Mouse (Mus musculus) left cerebral cortex, postnatal 25 days (tissue): ENCODE measurements around the gene Dqx1. TPM values are rescaled to one million over a fixed set of nuclear protein-coding genes. Genes with fewer than 3 reads are reported as not detected.

Source experiments
- DNase-seq, 2 experiments: peaks; one replicate each; pipeline ENCODE4 v3.0.0; 2022; ENCODE audit warnings: low spot score in 2 of 2, mixed read lengths in 1 of 2
- intact Hi-C: fragments of 180-260 bp; cut with DNase I; formaldehyde crosslinking; loops from one replicate; pipeline ENCODE4 v1.15.1; 2025
- total RNA-seq, 2 experiments: library from RNA; stranded (reverse); gene quantifications; 2 replicates each; pipeline ENCODE4 v1.2.3; 2021

Dqx1 gene
- under 1 TPM; 0.25 to 0.99 TPM for total RNA-seq

DNA sequence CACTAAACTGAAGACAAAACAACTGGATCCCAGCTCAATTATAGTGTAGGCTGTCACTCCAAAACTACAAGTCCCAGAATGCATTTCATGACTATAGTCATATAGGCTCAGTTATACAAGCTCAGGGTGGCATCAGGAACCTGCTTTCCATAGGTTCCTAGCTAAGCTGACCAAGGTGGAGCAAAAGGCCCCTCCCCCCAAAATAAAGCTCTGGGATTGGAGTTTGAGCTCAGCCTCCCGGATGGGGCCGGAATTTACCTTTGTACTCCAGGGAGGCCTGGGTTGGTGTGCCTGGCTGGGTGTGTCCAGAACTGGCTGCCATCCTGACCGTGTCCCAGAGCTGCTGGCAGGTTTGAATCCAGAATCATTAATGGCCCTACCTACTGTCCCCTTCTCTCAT lies at the start of gene Dqx1:
Dqx1 (plus strand) TSS at position 55 of the 400 bp plus-strand sequence.
- intact Hi-C loops = no loop called here
- DNase-seq = peak in 1 of 2 experiments; percentile 51

DNA sequence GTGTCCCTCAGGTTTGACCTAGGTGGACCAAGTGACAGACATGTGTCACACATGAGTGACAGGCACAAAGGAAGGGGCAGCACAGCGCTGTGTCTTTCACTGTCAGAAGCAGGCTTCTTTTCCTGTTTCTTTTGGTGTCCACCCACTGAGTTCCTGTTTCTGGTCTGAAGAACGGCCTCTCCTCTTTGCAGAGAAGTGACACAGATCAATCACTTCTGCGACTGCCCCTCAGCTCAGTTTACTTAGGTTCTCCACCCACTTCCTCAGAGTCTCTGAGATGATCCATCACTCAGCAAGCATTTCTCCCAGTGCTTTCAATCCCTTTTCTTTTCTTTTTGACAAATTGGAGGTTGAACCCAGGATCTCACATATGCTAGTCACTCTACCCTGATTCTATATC lies 49.0 kb upstream of the Dqx1 start:
- intact Hi-C loops = no loop called here
- no peak for DNase-seq

DNA sequence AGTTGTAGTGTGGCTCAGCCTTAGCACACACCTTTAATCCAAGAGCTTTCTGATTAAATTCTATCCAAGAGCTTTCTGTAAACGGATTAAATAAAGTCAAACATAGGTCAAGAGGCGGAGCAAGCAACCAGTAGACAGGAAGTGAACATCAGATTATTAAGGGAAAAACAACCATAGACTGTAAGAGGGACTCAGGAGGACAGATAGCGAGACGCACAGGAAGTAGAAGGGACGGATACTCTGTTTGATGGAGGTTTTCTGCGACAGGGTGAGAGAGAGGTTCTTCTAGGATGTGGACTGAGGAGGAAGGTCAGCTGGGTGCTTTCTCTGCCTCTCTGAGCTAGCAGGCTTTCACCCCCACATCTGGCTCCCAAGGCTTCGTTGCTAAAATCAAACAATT lies 47.6 kb upstream of the Dqx1 start:
- DNase-seq = no peak
- intact Hi-C loops = no loop called here

DNA sequence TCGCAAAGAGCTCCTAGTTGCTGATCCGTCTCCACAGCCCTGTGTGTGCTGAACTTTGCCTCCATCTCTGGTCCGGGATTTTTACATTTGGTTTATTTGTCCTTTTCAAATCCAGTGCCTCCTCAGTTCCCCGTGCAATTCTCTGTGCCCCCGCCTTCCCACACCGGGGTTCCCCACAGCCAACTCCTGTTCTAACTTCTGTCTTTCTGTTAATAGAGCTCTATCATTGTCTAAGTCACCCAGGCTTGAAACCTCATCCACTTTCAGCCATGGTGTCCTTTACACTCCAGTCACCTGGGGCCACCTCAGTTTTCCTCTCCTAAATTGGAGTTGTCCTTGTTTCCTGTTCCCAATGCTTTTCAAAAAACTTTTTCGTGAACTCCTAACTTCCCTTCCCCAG lies 46.4 kb upstream of the Dqx1 start:
- no peak for DNase-seq
- intact Hi-C loops = no loop called here

DNA sequence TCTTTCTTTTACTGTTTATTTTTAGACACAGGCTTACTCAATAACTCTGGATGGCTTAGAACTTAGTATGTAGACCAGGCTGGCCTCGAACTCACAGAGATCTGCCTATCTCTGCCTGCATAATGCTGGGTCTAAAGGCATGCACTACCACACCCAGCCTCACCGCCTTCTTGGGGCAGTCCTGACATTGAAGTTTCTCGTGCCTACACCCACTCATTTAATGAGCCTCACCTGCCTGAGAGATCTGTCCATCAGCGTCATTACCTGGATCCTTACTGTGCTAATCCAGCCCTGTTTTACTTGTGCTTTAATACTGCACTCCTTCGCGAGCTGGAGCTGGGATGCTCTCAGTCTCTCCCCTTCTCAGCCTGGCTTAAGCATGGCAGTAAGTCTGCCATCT lies 45.9 kb upstream of the Dqx1 start:
- intact Hi-C loops = no loop called here
- DNase-seq = no peak

DNA sequence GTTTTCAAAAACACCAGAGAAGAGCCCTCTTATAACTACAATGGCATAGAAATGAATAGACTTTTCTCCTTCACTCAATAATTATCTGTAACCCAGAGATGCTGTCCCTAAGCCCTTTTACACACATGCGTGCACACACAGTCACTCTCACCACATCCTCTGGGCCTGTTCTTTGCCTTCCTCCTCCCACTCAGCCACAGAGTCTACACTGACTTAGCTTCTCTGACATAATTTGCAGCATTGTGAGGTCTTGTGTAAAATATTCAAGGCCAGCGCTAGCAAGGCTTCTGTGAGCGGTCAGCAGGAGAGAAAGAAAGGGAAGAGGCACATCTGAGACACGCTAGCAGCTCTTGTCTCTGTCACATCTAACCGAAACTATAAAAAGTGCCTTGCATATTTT lies 44.2 kb upstream of the Dqx1 start:
- no peak for DNase-seq
- intact Hi-C loops = no loop called here

DNA sequence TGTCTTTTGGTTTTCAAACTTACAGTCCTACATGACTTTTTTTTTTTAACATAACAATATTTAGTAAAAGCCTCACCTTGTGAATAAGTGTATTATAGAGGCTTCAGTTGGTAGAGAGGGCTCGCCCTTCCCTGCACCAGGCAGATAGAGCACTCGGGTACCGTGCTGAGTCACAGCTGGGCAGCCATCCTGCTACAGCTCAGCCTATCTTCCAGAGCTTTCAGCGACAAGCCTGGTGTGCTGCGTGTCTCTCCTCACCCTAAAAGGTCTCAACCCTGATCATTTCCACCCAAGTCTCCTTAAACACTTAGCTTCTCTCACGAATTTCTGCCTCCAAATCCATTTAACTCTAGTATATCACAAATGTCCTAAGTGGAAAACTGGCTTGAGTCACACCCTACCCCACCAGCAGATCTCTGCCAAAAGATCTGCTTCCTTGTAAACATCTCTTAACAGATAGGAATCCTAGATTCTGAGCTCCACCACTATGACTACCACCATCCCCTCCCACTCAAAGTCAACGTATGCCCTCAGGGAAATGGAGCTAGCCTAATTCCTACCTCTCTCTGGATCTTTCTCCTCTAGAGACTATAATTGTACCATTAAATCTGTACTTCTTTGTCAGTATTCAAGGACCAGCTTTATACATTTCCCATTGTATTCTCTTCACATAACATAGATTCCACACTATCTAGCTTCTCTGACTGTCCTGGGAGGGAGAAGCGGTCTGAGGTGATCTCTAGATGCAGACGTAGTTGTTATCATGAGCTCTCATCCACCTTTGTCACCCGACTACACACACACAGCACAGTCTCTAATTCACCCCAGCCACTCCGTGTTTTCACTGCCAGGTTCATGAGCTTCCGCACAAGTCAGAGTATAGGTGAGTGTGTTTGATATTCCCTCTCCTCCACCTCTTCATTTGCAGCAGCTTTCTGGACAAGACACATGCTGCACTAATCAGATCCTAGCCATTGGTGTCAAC lies 42.9 kb upstream of the Dqx1 start:
- DNase-seq = no peak
- intact Hi-C loops = no loop called here

DNA sequence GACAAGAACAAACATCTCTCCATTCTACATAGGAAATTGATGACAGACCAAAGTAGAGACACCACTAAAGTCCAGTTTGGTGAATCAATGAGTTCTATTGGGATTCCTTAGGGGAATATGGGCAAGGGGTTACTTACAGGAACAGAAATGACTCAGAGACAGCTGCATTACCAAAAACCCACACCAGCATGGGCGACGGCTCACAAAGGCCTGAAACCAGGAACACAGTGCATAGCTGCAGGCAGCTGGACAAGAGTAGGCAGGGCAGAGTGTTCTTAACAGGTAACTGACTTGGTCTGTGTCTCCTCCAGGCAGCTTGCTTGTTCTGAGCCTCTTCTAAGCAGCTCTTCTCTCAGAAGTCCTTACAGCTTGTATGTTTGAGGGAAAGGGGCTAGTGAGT lies 41.9 kb upstream of the Dqx1 start:
- intact Hi-C loops = no loop called here

DNA sequence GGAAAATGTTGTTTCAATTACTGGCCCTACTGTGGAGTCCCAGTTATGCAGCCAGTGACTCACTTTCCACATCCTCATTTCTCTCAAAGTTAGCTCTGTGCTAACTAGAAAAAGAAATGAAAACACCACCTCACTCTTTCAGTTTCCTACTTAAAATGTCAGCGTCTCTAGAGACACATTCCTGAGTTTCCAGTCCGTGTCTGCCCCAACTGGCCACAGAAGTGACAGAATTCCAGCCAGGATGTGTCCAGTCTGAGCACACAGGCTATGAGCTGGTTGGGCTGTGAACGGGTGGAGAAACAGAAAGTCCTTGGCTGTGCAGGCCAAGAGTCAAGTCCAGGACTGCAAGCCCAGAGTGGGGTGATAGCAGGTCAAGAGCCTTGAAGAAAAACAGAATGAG lies 40.5 kb upstream of the Dqx1 start:
- DNase-seq = peak in 1 of 2 experiments; percentile 8
- intact Hi-C loops = no loop called here

More for the DNA sequence above, 41.9 kb upstream of the Dqx1 start:
- no peak for DNase-seq

DNA sequence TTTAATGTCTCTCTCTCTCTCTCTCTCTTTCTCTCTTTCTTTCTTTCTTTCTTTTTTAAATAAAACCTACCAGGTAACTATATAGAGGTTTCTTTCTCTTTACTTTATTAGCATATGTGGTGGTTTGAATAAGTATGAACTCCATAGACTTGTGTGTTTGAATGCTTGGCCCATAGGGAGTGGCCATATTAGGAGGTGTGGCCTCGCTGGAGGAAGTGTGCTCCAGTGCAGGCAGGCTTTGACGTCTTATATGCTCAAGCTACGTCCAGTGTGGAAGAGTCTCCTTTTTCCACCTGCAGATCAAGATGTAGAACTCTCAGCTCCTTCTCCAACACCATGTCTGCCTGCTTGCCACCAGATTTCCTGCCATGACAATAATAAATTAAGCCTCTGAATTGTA lies 38.6 kb upstream of the Dqx1 start:
- intact Hi-C loops = no loop called here
- DNase-seq = no peak

DNA sequence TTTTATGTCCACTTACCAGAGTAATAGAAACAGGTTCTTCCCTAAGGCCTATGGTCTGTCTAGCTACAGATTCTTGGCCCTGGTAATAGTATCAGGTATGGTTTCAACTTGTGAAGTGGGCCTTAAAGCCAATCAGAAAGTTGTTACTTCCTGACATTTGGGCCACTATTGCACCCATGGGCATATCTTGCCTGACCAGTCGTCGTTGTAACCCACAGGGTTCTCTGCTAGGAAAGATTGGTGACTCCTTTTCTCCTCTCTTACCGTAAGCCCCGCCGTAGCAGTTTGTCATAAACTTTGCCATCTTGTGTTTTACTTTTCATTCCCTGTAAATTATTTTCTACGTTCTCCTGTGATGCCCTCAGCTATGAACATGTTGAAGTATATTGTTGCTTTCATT lies 37.5 kb upstream of the Dqx1 start:
- no peak for DNase-seq
- intact Hi-C loops = no loop called here

DNA sequence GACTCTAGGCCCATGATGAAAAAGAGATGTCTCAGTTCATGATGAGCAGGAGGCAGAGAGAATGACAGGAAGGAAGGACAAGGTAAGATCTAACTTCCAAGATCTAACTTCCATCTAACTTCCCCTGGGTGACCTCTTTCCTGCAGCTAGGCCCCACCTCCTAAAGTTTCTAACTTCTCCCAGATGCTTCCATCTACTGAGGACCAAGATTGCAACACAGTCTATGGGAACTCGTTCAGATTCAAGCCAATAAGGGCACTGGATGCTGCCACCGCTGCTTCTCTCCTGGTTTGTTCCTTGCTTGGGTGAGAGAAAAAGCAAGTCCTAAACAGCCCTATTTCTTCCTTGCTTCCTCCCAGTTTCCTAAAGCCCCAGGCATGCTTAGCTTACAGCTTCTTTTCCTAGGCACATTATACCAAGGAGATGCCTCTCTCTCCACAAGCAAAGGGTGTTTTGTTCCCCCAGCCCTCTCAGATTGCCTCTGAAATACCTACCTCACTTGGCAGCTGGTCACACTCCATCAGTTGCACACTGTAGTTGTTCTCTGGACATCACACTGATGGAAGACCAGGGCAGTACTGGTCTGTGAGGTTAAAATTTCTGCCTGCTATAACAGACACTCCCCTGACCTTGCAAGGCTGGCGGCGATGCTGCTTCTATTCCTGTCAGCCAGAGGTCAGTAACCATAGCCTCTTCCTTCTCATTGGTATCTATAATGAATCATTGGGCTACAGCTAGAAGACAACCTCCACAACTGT lies 36.6 kb upstream of the Dqx1 start:
- intact Hi-C loops = no loop called here
- DNase-seq = no peak

DNA sequence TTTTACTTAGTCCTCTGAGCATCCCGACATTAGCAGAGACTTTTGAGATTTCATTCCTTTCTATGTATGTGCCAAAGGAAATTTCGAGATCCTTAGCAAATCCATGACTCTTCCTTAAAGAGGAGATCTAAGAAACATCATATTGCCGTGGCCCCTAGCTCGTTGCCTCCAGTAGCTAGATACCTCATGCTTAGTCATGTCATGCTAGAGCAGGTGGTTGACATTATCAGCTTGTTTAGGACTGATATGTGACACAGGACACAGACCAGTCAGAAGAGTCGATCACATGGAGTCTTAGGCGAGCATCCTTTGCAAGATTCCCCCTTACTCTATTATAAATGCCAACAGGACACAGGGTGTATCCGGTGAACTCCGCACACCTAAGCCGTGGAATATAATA lies 34.6 kb upstream of the Dqx1 start:
- DNase-seq = no peak
- intact Hi-C loops = no loop called here

DNA sequence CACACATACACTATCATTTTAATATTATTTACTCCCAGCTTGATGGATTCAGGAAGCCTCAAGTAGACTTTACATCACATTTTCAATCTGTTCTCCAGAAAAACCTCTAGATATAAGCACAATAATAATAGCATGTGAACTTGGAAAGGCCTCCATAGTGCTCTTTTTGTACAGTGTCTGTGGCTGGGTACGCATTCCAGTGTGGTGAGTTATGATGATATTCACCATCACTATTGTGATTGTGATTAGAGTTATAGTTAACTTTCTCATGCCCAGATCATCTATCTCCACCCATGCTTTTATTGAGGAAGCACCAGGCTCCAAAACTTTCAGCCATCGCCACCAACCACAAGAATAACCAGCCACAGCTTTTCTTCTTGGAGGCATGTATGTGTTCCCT lies 33.9 kb upstream of the Dqx1 start:
- intact Hi-C loops = no loop called here
- no peak for DNase-seq

DNA sequence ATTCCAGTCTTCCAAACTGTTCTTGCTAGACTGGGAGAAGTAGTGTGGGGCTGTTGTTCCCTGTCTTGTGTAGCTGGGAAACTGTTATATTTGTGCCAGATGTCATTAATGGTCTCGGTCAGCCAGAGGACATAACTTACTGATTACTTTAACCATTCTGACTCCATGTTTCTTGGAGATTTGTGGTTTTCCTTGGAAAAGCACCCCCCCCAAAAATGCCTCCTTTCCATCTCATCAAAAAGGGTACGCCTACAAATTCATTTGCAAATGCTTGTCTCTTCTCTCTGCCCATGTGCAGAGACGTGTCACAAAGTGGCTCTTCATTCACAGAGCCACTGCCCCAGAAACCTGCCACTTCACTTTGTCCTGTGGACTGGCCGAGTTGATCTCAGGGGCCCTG lies 33.2 kb upstream of the Dqx1 start:
- intact Hi-C loops = no loop called here
- no peak for DNase-seq

DNA sequence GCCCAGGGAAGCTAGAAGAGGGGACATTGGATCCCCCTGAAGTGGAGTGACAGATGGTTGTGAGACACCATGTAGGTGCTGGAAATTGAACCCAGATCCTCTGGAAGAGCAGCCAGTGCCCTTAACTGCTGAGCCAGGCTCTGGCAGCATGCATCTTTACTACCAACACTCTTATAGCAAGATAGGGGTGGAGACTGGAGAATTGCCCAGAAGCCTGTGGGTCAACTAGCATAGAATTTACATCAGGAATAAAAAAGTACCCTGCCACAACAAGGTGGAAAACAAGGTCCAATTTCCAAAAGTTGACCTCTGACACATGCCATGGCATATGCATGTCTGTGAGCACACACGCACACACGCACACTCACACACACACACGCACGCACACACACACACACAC lies 32.4 kb upstream of the Dqx1 start:
- intact Hi-C loops = no loop called here
- no peak for DNase-seq

DNA sequence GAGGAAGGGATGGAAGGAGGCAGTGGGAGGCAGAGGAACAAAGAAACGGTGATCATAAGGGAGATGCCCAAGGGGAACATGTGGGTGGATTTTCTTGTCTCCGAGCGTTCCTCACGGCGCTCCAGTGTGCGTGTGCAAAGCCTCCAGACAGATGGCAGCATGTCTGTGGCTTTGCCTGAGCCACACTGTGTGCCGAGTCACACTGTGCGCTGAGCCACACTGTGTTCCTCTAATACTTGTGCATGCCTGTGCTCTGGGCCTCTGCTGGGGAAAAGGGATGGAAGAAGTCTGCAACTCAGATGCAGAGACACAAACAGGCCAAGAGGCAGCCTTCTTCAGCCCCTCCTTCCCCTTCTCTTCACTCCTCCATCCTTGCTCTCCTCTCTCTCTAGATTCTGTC lies 30.4 kb upstream of the Dqx1 start:
- intact Hi-C loops = no loop called here
- DNase-seq = no peak

DNA sequence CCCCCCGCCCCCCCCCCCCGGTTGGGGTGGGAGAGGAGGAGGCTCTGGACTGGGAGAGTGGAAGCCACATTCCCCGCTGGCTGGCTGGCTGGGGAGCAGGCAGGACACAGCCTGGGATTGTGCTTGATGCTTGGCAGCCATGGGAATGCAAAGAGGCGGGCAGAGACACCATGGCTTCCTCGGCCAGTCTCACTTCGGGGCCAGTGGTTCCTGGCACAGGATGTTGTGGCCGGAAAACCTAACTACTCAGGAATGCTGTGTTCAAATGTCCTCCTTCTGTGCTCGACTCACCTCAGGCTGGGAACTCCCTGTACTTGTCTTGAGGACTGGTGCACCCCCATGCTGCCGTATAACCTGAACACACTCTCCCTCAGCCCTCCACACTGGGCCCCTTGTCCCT lies 29.9 kb upstream of the Dqx1 start:
- intact Hi-C loops = no loop called here
- DNase-seq = no peak

DNA sequence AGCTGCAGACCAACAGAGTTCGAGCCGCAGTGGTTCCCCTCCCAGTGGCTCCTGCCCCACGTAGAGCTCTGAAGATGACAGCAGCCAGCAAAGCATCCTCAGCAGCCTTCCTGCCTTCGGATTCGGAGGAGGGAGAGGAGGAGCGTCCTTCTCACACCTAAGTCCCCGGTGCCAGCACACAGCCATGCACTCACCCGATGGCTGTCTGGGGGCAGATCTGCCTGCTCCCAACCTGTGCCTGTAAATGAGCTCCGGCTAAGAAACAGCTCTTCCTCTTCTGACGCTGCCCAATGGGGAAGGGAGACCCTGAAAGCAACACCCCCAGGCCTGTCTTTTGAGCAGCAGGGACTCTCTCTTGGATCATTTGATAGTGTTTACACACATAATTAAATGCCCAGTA lies 27.9 kb upstream of the Dqx1 start:
- intact Hi-C loops = no loop called here
- no peak for DNase-seq

DNA sequence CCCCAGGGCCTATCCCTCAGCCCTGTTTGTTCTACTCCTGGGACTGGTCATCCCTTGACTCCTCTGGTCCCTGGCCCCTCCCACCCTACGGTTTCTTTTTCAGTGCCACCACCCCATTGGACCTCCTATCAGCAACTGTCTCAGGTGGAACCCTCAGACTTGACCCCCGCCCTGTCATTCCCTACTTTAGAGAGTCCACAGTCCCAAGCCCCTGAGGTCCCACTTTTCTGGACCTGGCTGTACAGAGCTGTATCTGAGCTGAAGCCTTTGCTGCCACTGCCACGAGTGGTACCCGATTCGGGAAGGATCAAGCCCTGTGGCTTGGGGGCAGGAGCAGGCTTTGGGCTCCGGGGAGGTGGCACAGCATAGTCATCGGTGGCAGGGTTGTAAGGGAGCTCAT lies 26.5 kb upstream of the Dqx1 start:
- DNase-seq = no peak
- intact Hi-C loops = no loop called here
